Mouse (Mus musculus) cortical plate, adult 2 months (tissue): Measurements from ENCODE around the gene Gnaq. TPM values are rescaled to one million over a fixed set of nuclear protein-coding genes. Genes with fewer than 3 reads are reported as not detected.

Source experiments
- H3K27ac ChIP-seq: fragments of 200-500 bp; 2 replicates; pipeline ENCODE4 v1.5.1; 2012; ENCODE audit warnings: low read length, control low read depth, inconsistent platforms; ENCODE audit not compliant: insufficient read depth
- H3K4me1 ChIP-seq: fragments of 200-500 bp; 2 replicates; pipeline ENCODE4 v1.6.1; 2011; ENCODE audit warnings: low read length; ENCODE audit not compliant: control insufficient read depth, insufficient read depth
- H3K4me3 ChIP-seq: fragments of 200-500 bp; 2 replicates; pipeline ENCODE4 v1.5.1; 2011; ENCODE audit warnings: mild to moderate bottlenecking, low read length, control low read depth; ENCODE audit not compliant: insufficient read depth
- CTCF ChIP-seq: fragments of 200-500 bp; IDR thresholded peaks from 2 replicates; pipeline ENCODE4 v1.5.1; 2011; ENCODE audit warnings: mild to moderate bottlenecking, control low read depth, low read length; ENCODE audit not compliant: insufficient read depth; ENCODE audit errors: extremely low read depth
- POLR2A ChIP-seq: fragments of 200-500 bp; IDR thresholded peaks from 2 replicates; pipeline ENCODE4 v1.6.1; 2011; ENCODE audit warnings: mild to moderate bottlenecking, low read length, control low read depth; ENCODE audit not compliant: insufficient read depth; ENCODE audit errors: extremely low read depth
- polyA plus RNA-seq: library from polyadenylated mRNA; depleted of rRNA; stranded (reverse); fragments of >200 nt; gene quantifications from 2 replicates; pipeline ENCODE4 v1.2.3, GENCODE M21; 2012

The Gnaq gene
- polyA plus RNA-seq, 1 experiment, result 59.1 TPM

DNA sequence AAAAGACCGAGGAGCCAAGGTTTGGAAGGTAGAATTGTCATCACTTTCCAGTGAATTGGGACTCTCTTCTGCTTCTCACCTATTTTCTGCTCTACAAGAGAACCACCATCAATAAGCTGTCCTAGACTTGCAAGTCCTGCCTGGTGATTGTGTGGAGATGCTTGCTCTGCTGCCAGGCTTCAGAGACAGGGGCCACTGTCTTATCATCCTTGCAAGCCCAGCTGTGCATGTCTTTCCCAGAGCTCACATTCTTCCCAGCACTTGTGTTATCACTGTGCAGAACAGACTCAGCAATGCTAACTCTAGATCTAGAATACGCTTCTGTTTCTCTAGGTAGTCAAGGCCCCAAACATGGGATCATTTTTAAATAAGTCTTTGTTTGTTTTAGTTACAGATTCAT, 116.4 kb downstream of the Gnaq start:
- no peak for TF ChIP-seq POLR2A
- no peak for TF ChIP-seq CTCF
- no peak overlapping the region for H3K27ac ChIP-seq
- no peak overlapping the region for H3K4me3 ChIP-seq
- H3K4me1 ChIP-seq, result peaks cover 11% of the 10 kb centered on the region

DNA sequence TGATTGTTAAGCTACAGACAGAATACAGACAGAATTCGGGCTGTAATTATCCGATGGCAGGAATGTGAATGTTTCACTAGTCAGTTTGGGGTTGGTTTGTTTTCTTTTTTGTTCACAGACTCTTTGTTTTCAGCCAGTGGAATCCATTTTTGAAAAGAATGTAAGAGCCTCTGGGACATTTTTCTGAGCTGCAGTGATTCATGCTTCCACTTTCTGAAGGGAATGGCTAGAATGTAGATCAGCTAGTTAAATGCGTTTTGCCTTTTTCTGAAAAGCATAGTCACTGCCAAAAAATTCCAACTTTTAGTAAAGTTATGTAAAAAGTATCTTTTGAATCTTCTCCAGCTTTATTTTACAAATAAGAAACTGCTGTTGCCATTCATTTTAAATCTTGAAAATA, 118.3 kb downstream of the Gnaq start:
- TF ChIP-seq CTCF (no peak), POLR2A (no peak)
- H3K27ac ChIP-seq, result no peak overlapping the region; the same call in 1 of the 2 replicates
- no peak overlapping the region for H3K4me3 ChIP-seq

GRCm38 (mm10) chr19:16251819-16252218, 119.2 kb downstream of the Gnaq start:
- no peak overlapping the region for H3K27ac ChIP-seq
- TF ChIP-seq POLR2A (no peak), CTCF (no peak)
- H3K4me1 ChIP-seq, result peaks cover 11% of the 10 kb centered on the region
- no peak overlapping the region for H3K4me3 ChIP-seq

More for the DNA sequence above, 118.3 kb downstream of the Gnaq start:
- H3K4me1 ChIP-seq, result peaks cover 11% of the 10 kb centered on the region

DNA sequence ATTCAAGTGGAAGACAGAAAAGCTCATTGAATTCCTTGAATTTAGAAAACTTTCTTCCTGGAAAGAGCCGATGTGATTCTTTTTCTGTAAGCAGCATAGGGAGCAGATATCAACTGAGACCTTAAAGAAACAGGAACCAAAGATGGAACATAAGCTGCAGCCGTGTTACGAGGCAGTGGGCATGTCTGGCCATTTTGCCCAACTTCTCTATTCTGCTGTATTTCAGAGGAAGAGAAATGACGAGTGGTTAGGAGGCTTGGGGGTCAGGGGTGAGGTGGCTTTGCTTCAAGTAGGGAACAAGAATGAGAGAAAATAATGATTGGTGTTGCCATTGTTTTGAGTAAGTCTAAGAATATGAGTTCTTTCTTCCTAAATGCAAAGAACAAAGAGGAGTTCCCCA, 120.1 kb downstream of the Gnaq start:
- no peak for TF ChIP-seq CTCF
- TF ChIP-seq POLR2A, result no peak
- Histone ChIP-seq H3K4me3 (no peak overlapping the region), H3K4me1 (peaks cover 7% of the 10 kb centered on the region), H3K27ac (no peak overlapping the region)

DNA sequence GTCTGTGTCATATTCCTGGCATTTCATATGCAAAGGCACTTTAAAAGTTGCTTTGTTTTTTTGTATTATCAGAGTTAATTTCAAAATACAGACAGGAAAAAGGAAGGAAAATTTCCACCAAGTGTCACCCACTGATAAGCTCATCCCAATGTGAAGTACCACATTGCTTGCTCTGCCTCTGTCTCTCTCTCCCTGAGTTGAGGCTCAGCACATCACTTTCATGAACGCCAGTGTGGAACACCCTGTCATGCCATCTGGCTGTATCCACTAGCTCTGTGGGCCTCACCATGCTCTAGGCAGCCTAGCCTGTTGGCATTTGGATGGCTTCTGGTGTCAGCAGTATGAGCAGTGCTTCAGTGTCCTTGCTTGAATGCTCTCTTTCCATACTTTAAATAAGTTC, 122.2 kb downstream of the Gnaq start:
- no peak overlapping the region for H3K4me3 ChIP-seq
- H3K27ac ChIP-seq, result no peak overlapping the region
- H3K4me1 ChIP-seq, result peaks cover 12% of the 10 kb centered on the region
- TF ChIP-seq POLR2A (no peak), CTCF (no peak)

DNA sequence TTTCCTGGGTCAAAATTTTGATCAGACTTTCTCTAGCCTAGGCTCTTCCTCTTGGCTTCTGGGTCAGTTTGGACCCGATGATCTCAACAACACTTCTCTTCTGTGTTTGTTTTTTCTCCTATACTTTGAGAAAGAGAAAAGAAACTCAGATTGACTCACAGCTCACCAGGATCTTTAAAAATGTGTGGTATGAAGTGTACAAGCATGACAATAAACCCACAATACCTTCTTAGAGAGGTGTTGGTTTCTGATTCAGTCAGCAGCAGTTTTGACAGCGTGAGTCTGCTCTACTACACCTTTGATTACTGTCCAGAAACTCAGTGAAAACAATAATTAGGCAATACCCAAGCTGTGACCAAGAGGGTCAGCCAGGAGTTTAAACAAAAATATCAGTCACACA, 122.7 kb downstream of the Gnaq start:
- no peak overlapping the region for H3K4me3 ChIP-seq
- peaks cover 12% of the 10 kb centered on the region for H3K4me1 ChIP-seq
- TF ChIP-seq POLR2A, result no peak
- no peak for TF ChIP-seq CTCF
- no peak overlapping the region for H3K27ac ChIP-seq

- TF ChIP-seq POLR2A, result no peak
- no peak for TF ChIP-seq CTCF
- Histone ChIP-seq H3K27ac (no peak overlapping the region), H3K4me3 (no peak overlapping the region), H3K4me1 (peaks cover 18% of the 10 kb centered on the region)
These were observed 126.2 kb downstream of the Gnaq start for GRCm38 (mm10) chr19:16258766-16259355.

DNA sequence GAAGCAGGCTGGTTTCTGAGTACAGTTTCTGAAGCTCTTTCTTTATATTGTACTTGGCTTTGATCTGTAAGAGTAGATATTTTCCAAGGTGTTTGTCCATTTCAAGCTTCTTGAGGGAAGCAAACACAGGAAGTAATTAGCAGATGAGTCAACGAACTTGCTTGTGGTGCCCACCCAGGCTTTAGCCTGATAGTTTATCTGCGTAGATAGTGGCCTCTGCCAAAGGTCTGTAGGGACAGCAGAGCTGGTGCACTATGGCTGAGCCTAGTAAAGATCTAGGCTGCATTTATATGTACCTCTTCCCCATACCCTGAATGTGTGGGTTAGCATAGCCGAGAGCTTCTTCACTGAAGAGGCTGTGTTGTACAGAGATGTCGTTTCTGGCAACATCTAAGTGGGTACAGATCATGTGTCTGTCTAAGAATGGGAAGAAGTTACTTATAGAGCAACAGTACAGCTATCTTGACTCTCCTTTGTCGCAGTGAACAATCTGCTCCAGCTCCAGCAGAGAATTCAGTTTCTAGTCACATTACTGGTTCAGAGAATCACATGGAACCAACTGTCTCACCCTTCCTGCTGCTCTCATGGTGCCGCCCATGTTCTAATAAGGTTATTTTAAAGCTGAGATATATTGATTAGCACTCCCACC, 127.3 kb downstream of the Gnaq start:
- 0 out of 2 replicates have a peak overlapping the region, but pooled peaks have one; percentile 39 for H3K27ac ChIP-seq

GRCm38 (mm10) chr19:16260435-16260832, 127.8 kb downstream of the Gnaq start:
- TF ChIP-seq CTCF (no peak), POLR2A (no peak)
- H3K4me1 ChIP-seq, result peaks cover 17% of the 10 kb centered on the region
- H3K27ac ChIP-seq, result no peak overlapping the region
- no peak overlapping the region for H3K4me3 ChIP-seq

More for the DNA sequence above, 127.3 kb downstream of the Gnaq start:
- peaks cover 18% of the 10 kb centered on the region for H3K4me1 ChIP-seq
- TF ChIP-seq CTCF (no peak), POLR2A (no peak)
- H3K4me3 ChIP-seq, result no peak overlapping the region

GRCm38 (mm10) chr19:16260973-16261372, 128.3 kb downstream of the Gnaq start:
- no peak overlapping the region for H3K27ac ChIP-seq
- no peak for TF ChIP-seq POLR2A
- no peak for TF ChIP-seq CTCF

More at GRCm38 (mm10) chr19:16260973-16261372, 128.3 kb downstream of the Gnaq start:
- Histone ChIP-seq H3K4me1 (peaks cover 17% of the 10 kb centered on the region), H3K4me3 (no peak overlapping the region)
